Mouse (Mus musculus): ENCODE data around the gene Ovgp1.

DNA sequence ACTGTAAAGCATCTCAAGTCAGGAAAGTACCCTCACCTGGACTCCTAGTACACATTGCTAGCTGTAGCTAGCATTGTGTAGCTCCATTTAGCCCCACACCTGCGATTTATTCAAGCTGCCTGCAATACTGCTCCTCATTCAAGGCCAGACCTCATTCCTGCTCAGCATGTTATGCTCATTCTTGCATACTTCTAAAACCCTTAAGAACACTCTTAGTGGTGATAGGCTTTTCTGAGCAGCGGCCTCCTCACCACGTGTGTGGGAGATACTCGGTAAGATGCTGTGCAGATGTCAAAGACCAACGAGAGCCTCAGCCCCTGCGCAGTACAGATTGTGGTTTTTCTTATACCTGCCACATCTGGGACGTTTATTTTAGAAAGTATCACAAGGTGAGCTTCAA, 43.7 kb upstream of the Ovgp1 start:
- no peak for TF ChIP-seq CTCF (IDR thresholded peaks at IDR 0.05; ENCODE audit: borderline replicate concordance, control insufficient read depth, extremely low read depth, insufficient read depth, low read length, poor library complexity)
- TF ChIP-seq POLR2A (IDR thresholded peaks at IDR 0.05; ENCODE audit: control insufficient read depth, extremely low read depth, insufficient read depth, low read length, poor library complexity): no peak
